Mouse (Mus musculus) forebrain, embryonic 13.5 days (tissue): ENCODE results near the gene Nfic. TPM values are rescaled to one million over a fixed set of nuclear protein-coding genes. Genes with fewer than 3 reads are reported as not detected.

ENCODE experiments used
- ATAC-seq: fragments of 200-750 bp; cut with Nextera tagmentation; 2 replicates; pipeline ENCODE4 v1.8.0; 2017
- H3K27ac ChIP-seq: fragments of 300-500 bp; sonication (generic); 2 replicates; pipeline ENCODE4 v1.5.1; 2015; ENCODE audit warnings: inconsistent platforms, mild to moderate bottlenecking, moderate library complexity
- H3K27me3 ChIP-seq: fragments of 300-500 bp; sonication (generic); 2 replicates; pipeline ENCODE4 v1.6.1; 2015; ENCODE audit warnings: mild to moderate bottlenecking, inconsistent platforms
- H3K36me3 ChIP-seq: fragments of 300-500 bp; sonication (generic); 2 replicates; pipeline ENCODE4 v1.6.1; 2015; ENCODE audit warnings: mild to moderate bottlenecking, inconsistent platforms; ENCODE audit not compliant: poor library complexity, severe bottlenecking
- H3K4me1 ChIP-seq: fragments of 300-500 bp; sonication (generic); 2 replicates; pipeline ENCODE4 v1.6.1; 2015; ENCODE audit warnings: inconsistent platforms
- H3K4me2 ChIP-seq: fragments of 300-500 bp; sonication (generic); 2 replicates; pipeline ENCODE4 v1.6.1; 2015; ENCODE audit warnings: inconsistent platforms, mild to moderate bottlenecking, moderate library complexity
- H3K4me3 ChIP-seq: fragments of 300-500 bp; sonication (generic); 2 replicates; pipeline ENCODE4 v1.5.1; 2015; ENCODE audit warnings: mild to moderate bottlenecking, inconsistent platforms
- H3K9ac ChIP-seq: fragments of 300-500 bp; sonication (generic); 2 replicates; pipeline ENCODE4 v1.6.1; 2015; ENCODE audit warnings: mild to moderate bottlenecking, inconsistent platforms
- H3K9me3 ChIP-seq: fragments of 300-500 bp; sonication (generic); replicated peaks from 2 replicates; pipeline ENCODE4 v1.6.1; 2016; ENCODE audit warnings: inconsistent platforms
- WGBS: fragments of 180-500 bp; shearing (Covaris S2); methylation state at CpG from one replicate; pipeline ENCODE4 v1.1.7; 2015; 5-methylcytosine and 5-hydroxymethylcytosine counted together
- polyA plus RNA-seq: library from polyadenylated mRNA; unstranded; fragments of >200 nt; fragmentation: Nextera tagmentation; extraction: Ambion mirVana; gene quantifications from 2 replicates; pipeline ENCODE4 v1.2.1, GENCODE M21; 2015

Gene Nfic
- polyA plus RNA-seq, 1 experiment from 2014 or later, result 18.5 TPM

GRCm38 (mm10) chr10:81432868-81433262, 22.6 kb downstream of the Nfic start:
- Histone ChIP-seq H3K9me3 (no peaks in the 10 kb centered on the region), H3K4me3 (peak overlapping the region; percentile 23), H3K4me2 (peak overlapping the region; percentile 58), H3K36me3 (no peaks in the 10 kb centered on the region), H3K9ac (no peak overlapping the region), H3K27ac (peak overlapping the region; percentile 28; the same call in 1 of the 2 replicates), H3K4me1 (peaks cover 49% of the 10 kb centered on the region), H3K27me3 (peaks cover 7% of the 10 kb centered on the region)
- ATAC-seq, result peak; percentile 88
- 3% methylated on average over 17 of the region's 17 CpGs for WGBS

DNA sequence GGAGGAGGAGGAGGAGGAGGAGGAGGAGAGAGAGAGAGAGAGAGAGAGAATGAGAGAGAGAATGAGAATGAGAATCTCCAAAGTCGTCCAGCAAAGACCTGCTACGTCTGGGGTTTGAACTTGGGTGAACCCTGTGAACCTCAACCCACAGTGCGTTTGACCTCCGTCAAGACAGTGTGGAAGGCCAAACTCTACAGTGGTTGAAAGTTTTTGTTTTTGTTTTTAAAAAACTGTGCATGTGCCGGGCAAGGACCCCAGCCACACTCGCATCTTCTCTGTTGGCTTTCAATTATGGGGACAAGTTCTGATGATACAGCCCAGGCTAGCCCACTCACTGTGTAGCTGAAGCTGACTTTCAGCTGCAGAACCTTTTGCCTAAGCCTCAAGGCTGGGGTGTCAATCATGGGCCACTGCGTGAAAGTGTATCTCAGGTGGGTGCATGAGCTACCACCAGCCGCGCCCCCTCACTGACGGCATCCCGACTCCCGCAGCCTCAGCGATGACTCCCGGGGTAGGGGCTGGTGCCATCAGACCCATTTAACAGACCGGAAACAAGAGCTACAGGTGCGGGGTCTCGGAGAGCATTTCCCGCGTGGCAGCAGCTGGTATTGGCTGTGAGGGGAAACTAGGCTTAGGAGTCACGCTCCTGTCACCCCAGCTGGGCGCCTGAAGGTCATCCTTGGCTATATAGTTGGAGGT, 23.1 kb downstream of the Nfic start:
- WGBS, result 61% methylated on average over 21 of the region's 21 CpGs
- H3K9ac ChIP-seq, result no peak overlapping the region
- H3K4me3 ChIP-seq, result peak overlapping the region; percentile 23; the same call in 1 of the 2 replicates
- peaks cover 49% of the 10 kb centered on the region for H3K4me1 ChIP-seq
- peak overlapping the region; percentile 58 for H3K4me2 ChIP-seq
- no peaks in the 10 kb centered on the region for H3K36me3 ChIP-seq
- no peaks in the 10 kb centered on the region for H3K9me3 ChIP-seq
- peaks cover 13% of the 10 kb centered on the region for H3K27me3 ChIP-seq
- H3K27ac ChIP-seq, result peak overlapping the region; percentile 19; the same call in 1 of the 2 replicates
- ATAC-seq, result peak; percentile 0

DNA sequence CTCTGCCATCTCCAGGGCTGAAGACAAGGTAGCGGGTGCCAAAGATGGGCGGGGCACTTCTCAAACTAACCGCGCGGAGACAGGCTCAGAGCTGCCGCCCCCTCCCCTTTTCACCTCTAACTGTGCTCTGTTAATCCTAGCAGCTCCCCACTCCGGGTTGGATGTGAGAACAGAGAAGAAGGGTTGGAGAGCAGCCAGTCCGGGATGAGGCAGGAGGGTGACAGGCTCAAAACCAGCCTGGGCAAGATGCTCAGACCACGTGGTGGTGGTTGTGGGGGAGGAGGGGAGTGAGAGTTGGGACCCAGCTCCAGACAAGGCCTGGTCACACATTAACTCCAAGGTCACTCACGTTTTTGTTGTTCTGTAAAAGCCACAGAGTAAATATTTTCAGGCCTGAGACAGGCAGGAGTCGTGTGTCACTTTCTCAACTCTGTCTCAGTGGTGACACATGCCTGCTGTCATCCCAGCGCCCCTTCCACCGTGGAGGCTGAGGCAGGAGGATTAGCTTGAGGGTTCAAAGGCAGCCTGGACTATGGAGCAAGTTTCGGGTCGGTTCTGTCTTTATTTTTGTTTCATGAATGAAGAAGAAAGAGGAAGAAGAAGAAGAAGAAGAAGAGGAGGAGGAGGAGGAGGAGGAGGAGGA, 23.8 kb downstream of the Nfic start:
- no peaks in the 10 kb centered on the region for H3K9me3 ChIP-seq
- peaks cover 56% of the 10 kb centered on the region for H3K4me1 ChIP-seq
- ATAC-seq, result peak; percentile 7
- 14% methylated on average over 15 of the region's 15 CpGs for WGBS
- H3K36me3 ChIP-seq, result no peaks in the 10 kb centered on the region
- H3K27me3 ChIP-seq, result peaks cover 19% of the 10 kb centered on the region
- peak overlapping the region; percentile 74 for H3K4me3 ChIP-seq
- H3K4me2 ChIP-seq, result peak overlapping the region; percentile 90
- H3K9ac ChIP-seq, result peak overlapping the region; percentile 85
- peak overlapping the region; percentile 92 for H3K27ac ChIP-seq

- Histone ChIP-seq H3K9ac (peak overlapping the region; percentile 85), H3K9me3 (no peaks in the 10 kb centered on the region), H3K27ac (peak overlapping the region; percentile 92), H3K4me1 (peaks cover 62% of the 10 kb centered on the region), H3K36me3 (no peaks in the 10 kb centered on the region), H3K4me2 (peak overlapping the region; percentile 90), H3K4me3 (peak overlapping the region; percentile 74), H3K27me3 (peaks cover 22% of the 10 kb centered on the region)
- whole genome bisulfite sequencing, result under 1% methylated on average over 45 of the region's 70 CpGs
- peak; percentile 12 for ATAC-seq
Measured at GRCm38 (mm10) chr10:81430831-81431525, 24.5 kb downstream of the Nfic start.

GRCm38 (mm10) chr10:81430141-81430830, 25.1 kb downstream of the Nfic start:
- H3K4me1 ChIP-seq, result peaks cover 62% of the 10 kb centered on the region
- peak; percentile 14; the same call in 1 of the 2 replicates for ATAC-seq
- WGBS, result under 1% methylated on average over 63 of the region's 89 CpGs
- peak overlapping the region; percentile 85 for H3K9ac ChIP-seq
- no peaks in the 10 kb centered on the region for H3K36me3 ChIP-seq
- H3K9me3 ChIP-seq, result no peaks in the 10 kb centered on the region
- peaks cover 28% of the 10 kb centered on the region for H3K27me3 ChIP-seq
- peak overlapping the region; percentile 90 for H3K4me2 ChIP-seq
- H3K4me3 ChIP-seq, result peak overlapping the region; percentile 74
- H3K27ac ChIP-seq, result peak overlapping the region; percentile 92

- ATAC-seq, result peak; percentile 11
- Histone ChIP-seq H3K9me3 (no peaks in the 10 kb centered on the region), H3K4me1 (peaks cover 62% of the 10 kb centered on the region), H3K36me3 (no peaks in the 10 kb centered on the region), H3K9ac (peak overlapping the region; percentile 85), H3K27me3 (peaks cover 35% of the 10 kb centered on the region), H3K27ac (peak overlapping the region; percentile 92), H3K4me2 (peak overlapping the region; percentile 90), H3K4me3 (peak overlapping the region; percentile 74)
- 0% methylated on average over 20 of the region's 20 CpGs for WGBS
Measured at GRCm38 (mm10) chr10:81429605-81430061, 25.8 kb downstream of the Nfic start.

GRCm38 (mm10) chr10:81429092-81429491, 26.3 kb downstream of the Nfic start:
- ATAC-seq, result no peak
- 0 out of 2 replicates have a peak overlapping the region, but pooled peaks have one; percentile 74 for H3K4me3 ChIP-seq
- H3K9ac ChIP-seq, result no peak overlapping the region
- H3K4me2 ChIP-seq, result peak overlapping the region; percentile 90
- H3K9me3 ChIP-seq, result no peaks in the 10 kb centered on the region
- peaks cover 66% of the 10 kb centered on the region for H3K4me1 ChIP-seq
- peaks cover 40% of the 10 kb centered on the region for H3K27me3 ChIP-seq
- no peak overlapping the region; the same call in 1 of the 2 replicates for H3K27ac ChIP-seq
- no peaks in the 10 kb centered on the region for H3K36me3 ChIP-seq
- 16% methylated on average over 2 of the region's 2 CpGs for WGBS

DNA sequence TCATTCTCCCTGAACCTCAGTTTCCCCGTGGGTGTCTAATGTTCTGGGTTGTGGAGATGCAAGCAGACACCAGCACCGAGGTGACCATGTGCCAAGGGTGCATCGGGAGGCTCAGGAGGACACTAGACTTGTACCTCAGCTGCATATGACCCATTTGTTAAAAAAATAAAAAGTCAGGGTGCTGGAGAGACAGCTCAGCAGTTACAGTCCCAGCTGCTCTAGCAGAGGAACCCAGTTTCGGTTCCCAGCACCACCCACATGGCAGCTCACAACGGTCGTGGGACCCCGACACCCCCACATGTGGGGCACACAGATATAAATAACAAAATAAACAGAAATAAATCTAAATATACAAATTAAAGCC, 26.9 kb downstream of the Nfic start:
- ATAC-seq, result no peak
- Histone ChIP-seq H3K36me3 (no peaks in the 10 kb centered on the region), H3K27ac (no peak overlapping the region), H3K4me3 (peak overlapping the region; percentile 1; the same call in 1 of the 2 replicates), H3K9ac (no peak overlapping the region), H3K27me3 (peaks cover 46% of the 10 kb centered on the region), H3K9me3 (no peaks in the 10 kb centered on the region), H3K4me1 (peaks cover 65% of the 10 kb centered on the region), H3K4me2 (no peak overlapping the region; the same call in 1 of the 2 replicates)
- WGBS, result 90% methylated on average over 7 of the region's 7 CpGs

- no peak for ATAC-seq
- peak overlapping the region; percentile 1; the same call in 1 of the 2 replicates for H3K4me3 ChIP-seq
- H3K27me3 ChIP-seq, result peaks cover 47% of the 10 kb centered on the region
- peaks cover 60% of the 10 kb centered on the region for H3K4me1 ChIP-seq
- H3K4me2 ChIP-seq, result no peak overlapping the region; the same call in 1 of the 2 replicates
- no peaks in the 10 kb centered on the region for H3K36me3 ChIP-seq
- 75% methylated on average over 8 of the region's 8 CpGs for WGBS
- H3K9me3 ChIP-seq, result no peaks in the 10 kb centered on the region
- no peak overlapping the region for H3K9ac ChIP-seq
- no peak overlapping the region for H3K27ac ChIP-seq
Measured at GRCm38 (mm10) chr10:81427804-81428506, 27.5 kb downstream of the Nfic start.

DNA sequence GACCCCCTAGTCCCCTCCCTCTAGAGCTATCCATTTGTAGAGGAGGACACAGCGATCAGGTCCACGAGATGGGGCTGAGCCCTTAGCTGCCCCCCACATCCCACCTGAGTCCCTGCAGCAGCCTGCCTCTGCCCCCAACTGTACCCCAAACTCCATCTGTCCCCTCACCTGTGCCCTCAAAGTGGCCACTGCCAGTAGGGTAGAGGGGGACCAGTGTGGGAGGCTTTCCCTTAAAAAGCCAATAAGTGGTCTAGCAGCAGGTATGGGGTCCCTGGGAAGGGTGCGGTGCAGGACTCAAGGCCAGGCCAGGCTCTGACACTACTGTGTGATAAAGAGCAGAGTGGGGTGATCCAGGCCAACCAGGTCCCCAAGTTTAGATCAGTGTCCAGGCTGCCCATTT, 28.1 kb downstream of the Nfic start:
- H3K9ac ChIP-seq, result peak overlapping the region; percentile 66; the same call in 1 of the 2 replicates
- H3K36me3 ChIP-seq, result no peaks in the 10 kb centered on the region
- peaks cover 56% of the 10 kb centered on the region for H3K4me1 ChIP-seq
- no peak for ATAC-seq
- H3K27ac ChIP-seq, result no peak overlapping the region
- peak overlapping the region; percentile 72 for H3K4me2 ChIP-seq
- 30% methylated on average over 3 of the region's 3 CpGs for WGBS
- H3K9me3 ChIP-seq, result no peaks in the 10 kb centered on the region
- peaks cover 52% of the 10 kb centered on the region for H3K27me3 ChIP-seq
- peak overlapping the region; percentile 44 for H3K4me3 ChIP-seq

DNA sequence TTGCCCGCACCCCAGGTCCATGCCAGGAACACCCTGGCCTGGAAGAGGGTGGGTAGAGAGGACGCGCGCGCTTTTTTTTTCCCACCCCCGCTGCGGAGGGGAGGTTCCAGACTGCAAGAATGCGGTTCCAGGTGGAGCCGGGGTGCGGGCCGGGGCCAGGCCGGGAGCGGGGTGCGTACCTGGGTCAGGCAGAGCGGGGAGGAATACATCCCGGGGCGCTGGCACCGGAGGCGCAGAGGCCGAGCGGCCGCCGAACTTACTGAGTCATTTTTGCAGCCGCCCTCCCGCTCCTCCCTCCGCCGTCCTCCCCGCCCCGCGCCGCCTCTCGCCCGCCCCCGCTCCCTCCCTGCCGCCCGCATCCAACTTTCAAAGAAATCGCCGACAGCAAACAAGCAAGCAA, 28.5 kb downstream of the Nfic start:
- peak overlapping the region; percentile 66 for H3K9ac ChIP-seq
- H3K27ac ChIP-seq, result no peak overlapping the region
- H3K4me3 ChIP-seq, result peak overlapping the region; percentile 44
- H3K36me3 ChIP-seq, result no peaks in the 10 kb centered on the region
- peak overlapping the region; percentile 72 for H3K4me2 ChIP-seq
- H3K4me1 ChIP-seq, result peaks cover 54% of the 10 kb centered on the region
- WGBS, result under 1% methylated on average over 19 of the region's 38 CpGs
- ATAC-seq, result no peak
- H3K27me3 ChIP-seq, result peaks cover 54% of the 10 kb centered on the region
- no peaks in the 10 kb centered on the region for H3K9me3 ChIP-seq
